In genomic region chrX:130655815-130656214, GRCm38 (mm10) we compare ENCODE assay signal across 30 mouse cellular contexts.
"Had no signal": no experiment of that assay in that cellular context is flagged by ENCODE, and none has a peak within 500 bp of the region (broad histone marks: within the 10 kb centered on the region; RNA-seq: fewer than 3 reads in every experiment).

No protein-coding gene starts in this region.

- H3K36me3 ChIP-seq: heart, embryonic 12.5 days; heart, embryonic 13.5 days; heart, embryonic 15.5 days; hindbrain, embryonic 10.5 days; hindbrain, embryonic 12.5 days; hindbrain, embryonic 13.5 days; hindbrain, embryonic 15.5 days; intestine, embryonic 15.5 days; kidney, embryonic 15.5 days had no signal

- H3K9ac ChIP-seq: heart, embryonic 12.5 days; heart, embryonic 13.5 days; heart, embryonic 15.5 days; hindbrain, embryonic 12.5 days; hindbrain, embryonic 13.5 days; hindbrain, embryonic 14.5 days; hindbrain, embryonic 15.5 days; intestine, embryonic 15.5 days; kidney, embryonic 15.5 days had no signal

- DNase-seq: heart, postnatal 10 days; heart, postnatal 14 days; heart, postnatal 36 days; heart, postnatal 4 days; kidney, adult 11 months; kidney, adult 18-20 months; kidney, adult 2 months; kidney, adult 8-10 months; kidney, adult 9 months; kidney, postnatal 10 days; kidney, postnatal 14 days; kidney, postnatal 25 days; kidney, postnatal 36 days; kidney, postnatal 4 days; layer of hippocampus, adult 9-11 months; layer of hippocampus, postnatal 36 days had no signal

- H3K9me3 ChIP-seq: heart, embryonic 12.5 days; heart, embryonic 13.5 days; heart, embryonic 15.5 days; hindbrain, embryonic 10.5 days; hindbrain, embryonic 12.5 days; hindbrain, embryonic 13.5 days; hindbrain, embryonic 15.5 days; intestine, embryonic 15.5 days; kidney, embryonic 15.5 days had no signal

- H3K27ac ChIP-seq: heart, embryonic 13.5 days; heart, embryonic 15.5 days; hindbrain, embryonic 10.5 days; hindbrain, embryonic 12.5 days; hindbrain, embryonic 13.5 days; hindbrain, embryonic 14.5 days; hindbrain, embryonic 15.5 days; hindbrain, postnatal 0 days; intestine, embryonic 15.5 days; kidney, embryonic 15.5 days; kidney, postnatal 0 days; layer of hippocampus, adult 2 months; left cerebral cortex, adult 2 months had no signal

- H3K27me3 ChIP-seq: heart, embryonic 12.5 days; heart, embryonic 13.5 days; heart, embryonic 15.5 days; hindbrain, embryonic 12.5 days; hindbrain, embryonic 13.5 days; hindbrain, embryonic 15.5 days; intestine, embryonic 15.5 days; kidney, embryonic 15.5 days had no signal

- H3K4me1 ChIP-seq: heart, embryonic 12.5 days; heart, embryonic 13.5 days; heart, embryonic 15.5 days; hindbrain, embryonic 10.5 days; hindbrain, embryonic 12.5 days; hindbrain, embryonic 13.5 days; hindbrain, embryonic 15.5 days; intestine, embryonic 15.5 days; kidney, embryonic 15.5 days had no signal

- H3K4me3 ChIP-seq: heart, embryonic 12.5 days; heart, embryonic 13.5 days; heart, embryonic 15.5 days; hindbrain, embryonic 10.5 days; hindbrain, embryonic 12.5 days; hindbrain, embryonic 13.5 days; hindbrain, embryonic 15.5 days; intestine, embryonic 15.5 days; kidney, embryonic 15.5 days; layer of hippocampus, adult 2 months; left cerebral cortex, adult 2 months had no signal
